Mouse (Mus musculus): ENCODE measurements around the gene Asic2.

DNA sequence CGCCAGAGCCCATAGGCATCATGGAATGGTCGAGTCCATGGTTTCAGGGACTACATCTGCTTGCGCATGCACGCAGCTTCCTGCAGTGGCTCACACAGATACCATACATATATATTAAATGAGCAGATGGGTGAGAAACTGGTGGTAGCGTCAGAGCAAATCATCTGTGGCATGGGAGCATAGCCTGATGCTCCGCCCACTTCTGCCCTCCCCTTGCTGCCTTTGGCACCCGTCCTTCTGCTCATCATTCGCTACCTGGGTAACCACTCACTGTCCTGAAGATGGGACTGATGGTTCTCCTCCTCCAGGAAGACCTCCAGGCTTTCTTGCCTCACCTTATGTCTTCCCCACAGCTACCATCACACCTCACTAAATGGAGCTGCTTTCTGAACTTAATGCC is 995.0 kb downstream of the Asic2 start:
- no peak for TF ChIP-seq CTCF (IDR thresholded peaks at IDR 0.05; ENCODE audit: low read depth)
- no peak for TF ChIP-seq EP300 (IDR thresholded peaks at IDR 0.05; ENCODE audit: low read depth)
